Mouse (Mus musculus) kidney, embryonic 14.5 days (tissue): ENCODE results near the gene Itga8. TPM values are rescaled to one million over a fixed set of nuclear protein-coding genes. Genes with fewer than 3 reads are reported as not detected.
A peak's percentile ranks its signal among the peaks of the same experiment; 100 is the strongest.

Experiments used
- ATAC-seq: fragments of 200-750 bp; cut with Nextera tagmentation; 2 replicates; pipeline ENCODE4 v1.8.0; 2017; ENCODE audit warnings: moderate number of reproducible peaks, mild to moderate bottlenecking, moderate TSS enrichment, moderate library complexity; ENCODE audit not compliant: low FRiP score, low TSS enrichment
- H3K27ac ChIP-seq: fragments of 300-500 bp; sonication (generic); 2 replicates; pipeline ENCODE4 v1.5.1; 2014; ENCODE audit warnings: low read depth, mild to moderate bottlenecking, low read length, moderate library complexity, mixed read lengths
- H3K27me3 ChIP-seq: fragments of 300-500 bp; sonication (generic); 2 replicates; pipeline ENCODE4 v1.6.1; 2014; ENCODE audit warnings: mild to moderate bottlenecking, low read length; ENCODE audit not compliant: control insufficient read depth, insufficient read depth
- H3K36me3 ChIP-seq: fragments of 300-500 bp; sonication (generic); 2 replicates; pipeline ENCODE4 v1.6.1; 2014; ENCODE audit warnings: low read length, mixed read lengths; ENCODE audit not compliant: control insufficient read depth, insufficient read depth
- H3K4me1 ChIP-seq: fragments of 300-500 bp; sonication (generic); 2 replicates; pipeline ENCODE4 v1.6.1; 2014; ENCODE audit warnings: low read length, mixed read lengths; ENCODE audit not compliant: control insufficient read depth, insufficient read depth
- H3K4me2 ChIP-seq: fragments of 300-500 bp; sonication (generic); replicated peaks from 2 replicates; pipeline ENCODE4 v1.6.1; 2014; ENCODE audit warnings: low read depth, mild to moderate bottlenecking, low read length
- H3K4me3 ChIP-seq: fragments of 300-500 bp; sonication (generic); 2 replicates; pipeline ENCODE4 v1.5.1; 2014; ENCODE audit warnings: mild to moderate bottlenecking, low read length
- H3K9ac ChIP-seq: fragments of 300-500 bp; sonication (generic); 2 replicates; pipeline ENCODE4 v1.6.1; 2014; ENCODE audit warnings: low read depth, mild to moderate bottlenecking, low read length, moderate library complexity
- H3K9me3 ChIP-seq: fragments of 300-500 bp; sonication (generic); 2 replicates; pipeline ENCODE4 v1.6.1; 2016; ENCODE audit warnings: low read length; ENCODE audit not compliant: control insufficient read depth
- WGBS: fragments of 180-500 bp; shearing (Covaris S2); extraction: QIAGEN DNeasy Blood & Tissue Kit; methylation state at CpG from one replicate; pipeline ENCODE4 v1.1.7; 2014; 5-methylcytosine and 5-hydroxymethylcytosine counted together
- polyA plus RNA-seq: library from polyadenylated mRNA; unstranded; fragments of >200 nt; fragmentation: Nextera tagmentation; extraction: Ambion mirVana; gene quantifications from 2 replicates; pipeline ENCODE4 v1.2.1, GENCODE M21; 2014

The Itga8 gene
- polyA plus RNA-seq, 1 experiment from 2014 or later = 48.2 TPM

DNA sequence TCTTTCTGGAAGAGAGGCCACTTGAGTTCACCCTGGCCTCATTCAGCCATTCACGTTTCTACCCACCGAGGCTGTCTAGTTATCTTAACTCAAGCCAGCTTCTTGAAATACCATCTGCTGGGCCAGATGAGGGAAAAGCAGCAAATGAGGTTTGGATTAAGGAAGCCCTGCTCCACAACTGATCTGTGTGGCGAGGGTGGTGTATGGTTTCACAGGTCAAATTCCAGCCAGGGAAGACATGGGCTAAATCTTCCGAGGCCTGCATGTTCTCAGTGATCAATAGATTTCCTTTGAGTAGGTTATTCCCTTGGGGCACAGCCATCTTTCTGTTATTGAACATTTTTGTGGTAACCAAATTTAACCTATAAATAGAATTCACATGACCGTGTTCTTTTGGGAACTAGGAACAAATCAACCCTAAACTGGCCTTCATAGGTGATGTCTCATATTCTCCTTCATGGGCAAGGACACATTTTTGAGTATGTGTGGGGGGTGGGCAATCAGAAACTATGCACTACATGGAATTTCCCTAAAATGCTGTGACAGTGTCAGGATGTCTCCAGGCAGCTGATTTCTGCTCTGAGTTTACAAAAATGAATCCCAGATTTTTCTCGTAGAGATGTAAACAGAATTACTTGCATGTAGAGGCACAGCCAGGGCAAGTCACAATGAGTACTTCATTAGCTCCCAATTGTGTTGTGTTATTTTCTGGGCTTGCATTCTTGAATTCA is 235.9 kb downstream of the Itga8 start:
- Histone ChIP-seq H3K27me3 (no peaks in the 10 kb centered on the region), H3K4me3 (no peak overlapping the region), H3K4me2 (no peak overlapping the region), H3K9ac (no peak overlapping the region), H3K36me3 (no peaks in the 10 kb centered on the region), H3K27ac (no peak overlapping the region), H3K9me3 (no peaks in the 10 kb centered on the region), H3K4me1 (peaks cover 5% of the 10 kb centered on the region)
- ATAC-seq = no peak
- WGBS = 56% methylated on average over 6 of the region's 6 CpGs

DNA sequence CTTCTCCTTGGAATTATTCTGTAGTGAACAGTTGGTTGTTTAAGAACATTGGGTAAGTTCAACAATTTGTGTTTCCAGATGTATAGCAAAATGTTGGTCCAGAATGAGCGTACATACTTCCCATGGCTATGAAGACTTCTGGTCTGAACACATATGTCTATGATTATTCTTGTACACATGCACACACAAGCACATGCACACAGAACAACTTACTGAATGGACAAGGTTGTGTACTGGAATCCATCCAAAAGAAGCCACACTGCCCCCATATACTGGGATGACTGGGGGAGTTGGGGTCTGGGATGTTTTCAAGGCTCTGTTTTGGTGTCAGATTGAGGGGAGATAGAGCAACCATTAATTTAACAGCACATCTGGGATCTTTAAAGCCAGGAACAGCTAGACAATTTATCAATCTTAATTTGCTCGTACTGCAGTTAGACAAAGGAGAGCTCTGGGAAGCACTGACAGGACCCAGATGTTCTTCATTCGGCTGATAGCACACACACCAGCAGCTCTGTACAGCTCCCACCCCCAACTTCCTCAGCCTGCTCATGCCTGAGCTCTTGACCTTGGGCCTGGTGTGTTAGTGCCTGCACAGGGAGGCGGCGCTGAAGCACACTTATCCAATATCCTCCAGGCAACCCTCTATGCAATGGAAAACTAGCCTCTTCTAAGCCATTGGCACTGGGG is 241.5 kb downstream of the Itga8 start:
- Histone ChIP-seq H3K9me3 (no peaks in the 10 kb centered on the region), H3K4me1 (peaks cover 14% of the 10 kb centered on the region), H3K27ac (peak overlapping the region; percentile 25; the same call in 1 of the 2 replicates), H3K27me3 (no peaks in the 10 kb centered on the region), H3K36me3 (no peaks in the 10 kb centered on the region), H3K9ac (no peak overlapping the region), H3K4me2 (no peak overlapping the region), H3K4me3 (no peak overlapping the region)
- 20% methylated on average over 5 of the region's 5 CpGs for WGBS
- ATAC-seq = peak; percentile 98

Other genes starting within 250 kb of the Itga8 start
- gene Mindy3, start 117.5 kb upstream of the Itga8 start, polyA plus RNA-seq = 34.0 and 41.9 TPM in 2 replicates